Mouse (Mus musculus) brain, embryonic 14.5 days (tissue): ENCODE measurements around the gene Tbl3.

ENCODE experiments used
- CTCF ChIP-seq: fragments of 200-500 bp; IDR thresholded peaks from 2 replicates; pipeline ENCODE4 v1.5.1; 2012; ENCODE audit warnings: inconsistent platforms, mild to moderate bottlenecking, moderate library complexity, borderline replicate concordance; ENCODE audit not compliant: insufficient read depth, insufficient read length; ENCODE audit errors: extremely low read depth
- POLR2A ChIP-seq: fragments of 200-500 bp; IDR thresholded peaks from 2 replicates; pipeline ENCODE4 v1.6.1; 2012; ENCODE audit warnings: mild to moderate bottlenecking, inconsistent platforms, borderline replicate concordance; ENCODE audit not compliant: poor library complexity, insufficient read depth, insufficient read length, severe bottlenecking; ENCODE audit errors: extremely low read depth

DNA sequence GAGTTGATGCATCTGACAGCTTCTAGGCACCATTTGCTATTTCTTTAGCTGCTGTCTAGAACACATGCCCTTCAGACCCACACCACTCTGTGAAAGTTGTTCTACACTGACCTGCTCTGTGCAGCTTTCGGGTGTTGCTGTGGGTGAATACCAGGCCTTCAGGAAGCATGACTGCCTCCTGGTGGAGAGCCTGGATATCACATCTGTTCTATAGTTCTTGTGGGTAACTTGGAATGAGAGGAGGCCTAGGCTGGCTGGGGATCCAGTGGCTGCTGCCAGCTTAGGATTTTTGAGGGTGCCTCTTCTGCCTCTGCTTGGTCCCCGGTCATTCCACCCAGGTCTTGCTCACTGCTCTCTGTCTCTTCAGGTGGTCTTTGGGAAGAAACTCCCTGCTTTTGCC, 31.3 kb downstream of the Tbl3 start:
- peak; percentile 74; the same call in 1 of the 2 replicates for TF ChIP-seq CTCF
- no peak for TF ChIP-seq POLR2A
